Mouse (Mus musculus) right cerebral cortex, postnatal 14 days (tissue): Measurements from ENCODE around the gene Ddit4.
"Not testable (repeated sequence)": the region's sequence is repeated elsewhere in the genome, so short reads cannot be mapped to it uniquely, and the experiment has no call there.

Source experiments
- DNase-seq: peaks from one replicate; pipeline ENCODE4 v3.0.0; 2022

Ddit4 gene

DNA sequence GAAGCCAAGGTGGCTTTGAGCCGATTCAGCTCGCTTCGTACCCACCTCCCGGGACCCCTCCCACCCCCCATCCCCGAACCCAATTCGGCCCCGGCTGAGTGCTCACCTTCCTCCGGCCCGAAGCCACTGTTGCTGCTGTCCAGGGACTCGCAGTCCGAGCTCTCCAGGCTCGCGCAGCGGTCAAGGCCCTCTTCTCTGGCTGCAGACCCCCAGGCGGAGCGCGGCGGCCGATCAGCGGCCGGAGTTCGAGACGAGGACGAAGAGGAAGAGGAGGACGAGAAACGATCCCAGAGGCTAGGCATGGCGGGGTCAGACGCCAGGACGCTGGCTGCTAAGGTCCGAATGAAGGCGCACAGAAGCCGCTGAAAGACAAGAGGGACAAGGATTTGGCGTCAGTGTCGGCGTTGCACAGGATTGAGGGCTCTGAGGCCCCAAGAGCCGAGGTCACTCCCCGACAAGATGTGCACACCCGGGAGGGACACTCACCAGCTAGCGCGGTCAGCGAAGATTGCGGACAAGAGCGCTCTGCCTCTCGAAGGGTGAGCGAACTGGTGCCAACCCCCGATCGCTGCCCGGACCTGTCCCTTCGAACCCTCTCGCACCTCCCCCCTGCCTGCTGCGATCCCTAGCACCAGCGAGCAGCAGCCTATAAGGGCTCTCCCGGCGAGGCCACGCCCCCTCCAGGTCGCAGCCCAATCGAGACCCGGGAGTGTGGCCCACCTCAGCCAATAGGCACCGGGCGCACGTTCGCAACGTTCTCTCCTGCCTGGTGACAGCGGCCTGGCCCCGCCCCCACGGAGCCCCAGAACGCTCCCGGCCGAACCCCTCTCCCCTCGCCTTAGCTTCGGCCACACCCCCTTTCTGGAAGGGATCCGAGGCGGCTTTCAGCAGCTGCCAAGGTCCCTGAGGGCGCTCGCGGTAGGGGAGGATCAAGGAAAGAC, at the start of gene Ddit4:
Gene Ddit4 (minus strand): TSS at position 624 of the 941 bp plus-strand sequence.
- DNase-seq: peak; percentile 100

DNA sequence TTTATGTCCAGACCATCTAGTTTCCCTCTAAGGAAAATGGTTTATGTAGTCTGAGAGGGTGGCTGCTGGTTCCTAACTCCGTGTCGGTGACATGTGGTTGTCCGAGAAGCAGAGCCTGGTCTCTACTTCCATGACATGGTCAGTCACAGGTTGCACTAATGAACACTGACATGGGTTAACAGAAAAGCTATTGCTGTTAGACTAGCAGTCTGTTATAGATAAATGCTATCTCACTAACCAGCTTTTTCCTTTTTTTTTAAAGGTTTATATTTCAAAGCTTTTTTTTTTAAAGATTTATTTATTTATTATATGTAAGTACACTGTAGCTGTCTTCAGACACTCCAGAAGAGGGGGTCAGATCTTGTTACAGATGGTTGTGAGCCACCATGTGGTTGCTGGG, 47.4 kb upstream of the Ddit4 start:
- no peak for DNase-seq

- no peak for DNase-seq
Measured at GRCm38 (mm10) chr10:59997591-59997990, 46.0 kb upstream of the Ddit4 start.

- DNase-seq: no peak
Measured at GRCm38 (mm10) chr10:59995889-59996288, 44.3 kb upstream of the Ddit4 start.

- not testable (repeated sequence) for DNase-seq
Measured at GRCm38 (mm10) chr10:59993813-59994212, 42.2 kb upstream of the Ddit4 start.

- DNase-seq: no peak
Measured at GRCm38 (mm10) chr10:59992024-59992423, 40.4 kb upstream of the Ddit4 start.

DNA sequence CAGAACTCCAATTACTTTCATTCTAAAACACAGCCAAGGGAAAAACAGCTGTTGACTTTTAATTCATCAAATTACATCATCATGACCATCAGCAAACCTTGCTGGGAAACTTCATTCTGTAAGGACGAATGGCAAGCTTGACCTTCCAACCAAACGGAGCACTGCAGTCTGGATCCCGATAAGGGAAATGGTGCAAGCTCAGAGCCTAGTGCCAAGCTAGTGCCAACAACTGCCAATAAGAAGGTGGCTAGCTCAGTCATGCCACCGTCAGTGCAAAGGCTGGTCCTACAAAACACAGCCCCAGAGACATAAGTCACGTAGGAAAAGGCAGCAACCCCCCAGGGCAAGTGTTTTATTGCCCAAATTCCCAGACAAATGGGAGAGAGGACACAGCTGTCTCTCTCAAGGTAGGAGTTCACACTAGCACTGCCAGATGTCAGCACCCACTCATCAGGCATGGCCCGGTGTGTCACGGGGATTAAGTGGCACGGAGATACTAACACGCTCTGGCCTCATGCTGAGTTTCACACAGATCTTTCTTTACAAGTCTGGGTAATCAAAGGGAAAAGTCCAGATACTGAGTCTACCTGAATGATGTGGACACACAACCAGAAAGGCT, 39.7 kb upstream of the Ddit4 start:
- no peak for DNase-seq

DNA sequence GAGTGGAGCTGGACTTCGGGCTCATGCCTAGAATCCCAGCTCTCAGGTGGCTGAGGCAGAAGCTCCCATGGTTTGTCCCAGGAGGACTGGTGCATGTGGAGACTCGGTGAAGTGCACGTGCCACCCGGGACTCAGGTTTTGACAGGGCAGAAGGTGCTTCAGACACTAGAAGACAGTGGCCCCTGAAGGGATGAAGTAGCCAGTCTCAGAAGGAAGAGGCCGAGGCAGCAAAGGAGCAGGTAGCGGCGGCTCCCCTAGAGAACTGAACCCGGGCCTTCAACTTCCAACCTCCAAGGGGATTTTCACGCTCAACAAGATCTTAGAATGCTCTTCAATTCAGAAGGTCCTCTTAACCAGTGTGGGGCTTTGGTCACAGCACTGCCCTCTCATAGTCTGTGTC, 38.8 kb upstream of the Ddit4 start:
- no peak for DNase-seq

GRCm38 (mm10) chr10:59988036-59988435, 36.4 kb upstream of the Ddit4 start:
- no peak for DNase-seq

- DNase-seq: no peak
Measured at GRCm38 (mm10) chr10:59982379-59982873, 30.8 kb upstream of the Ddit4 start.

DNA sequence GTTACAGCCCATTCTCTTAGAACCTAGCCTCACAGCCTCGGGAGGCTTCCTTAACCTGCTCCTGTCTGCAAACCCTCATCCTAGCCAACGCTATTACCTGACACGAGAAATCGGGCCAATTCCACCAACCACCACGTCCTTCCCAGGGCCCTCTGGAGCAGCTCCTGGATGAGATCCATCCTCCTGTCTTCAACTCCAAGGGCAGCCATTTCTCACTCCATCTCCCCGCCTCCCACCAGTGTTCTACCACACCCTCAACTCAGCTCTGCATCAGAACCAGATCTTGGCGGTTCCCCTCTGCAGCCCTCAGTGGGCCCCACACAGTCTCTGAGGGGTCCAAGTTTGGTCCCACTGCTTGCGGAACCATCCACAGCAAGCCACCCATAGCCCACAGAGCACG, 30.2 kb upstream of the Ddit4 start:
- no peak for DNase-seq

GRCm38 (mm10) chr10:59981336-59981735, 29.7 kb upstream of the Ddit4 start:
- DNase-seq: no peak

DNA sequence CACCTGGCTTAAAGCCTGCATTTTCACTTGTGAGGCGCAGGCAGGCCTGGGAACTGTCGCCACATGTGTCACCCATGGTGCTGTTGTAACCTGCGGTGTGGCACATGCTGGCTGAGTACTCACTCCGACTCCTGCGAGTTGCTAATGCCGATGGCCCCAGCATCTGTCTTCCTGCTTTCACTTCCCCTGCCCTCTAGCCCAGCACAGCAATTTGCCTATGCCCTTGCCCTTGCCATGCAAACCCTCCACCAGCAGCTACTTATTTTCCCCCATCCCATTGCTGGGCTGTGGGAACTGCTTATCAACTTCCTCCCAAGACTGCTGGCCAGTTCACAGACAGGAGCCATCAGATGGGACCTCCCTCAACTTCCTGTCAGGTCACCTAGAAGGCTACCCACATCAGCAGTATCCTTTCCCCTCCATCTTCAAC, 29.2 kb upstream of the Ddit4 start:
- DNase-seq: no peak

DNA sequence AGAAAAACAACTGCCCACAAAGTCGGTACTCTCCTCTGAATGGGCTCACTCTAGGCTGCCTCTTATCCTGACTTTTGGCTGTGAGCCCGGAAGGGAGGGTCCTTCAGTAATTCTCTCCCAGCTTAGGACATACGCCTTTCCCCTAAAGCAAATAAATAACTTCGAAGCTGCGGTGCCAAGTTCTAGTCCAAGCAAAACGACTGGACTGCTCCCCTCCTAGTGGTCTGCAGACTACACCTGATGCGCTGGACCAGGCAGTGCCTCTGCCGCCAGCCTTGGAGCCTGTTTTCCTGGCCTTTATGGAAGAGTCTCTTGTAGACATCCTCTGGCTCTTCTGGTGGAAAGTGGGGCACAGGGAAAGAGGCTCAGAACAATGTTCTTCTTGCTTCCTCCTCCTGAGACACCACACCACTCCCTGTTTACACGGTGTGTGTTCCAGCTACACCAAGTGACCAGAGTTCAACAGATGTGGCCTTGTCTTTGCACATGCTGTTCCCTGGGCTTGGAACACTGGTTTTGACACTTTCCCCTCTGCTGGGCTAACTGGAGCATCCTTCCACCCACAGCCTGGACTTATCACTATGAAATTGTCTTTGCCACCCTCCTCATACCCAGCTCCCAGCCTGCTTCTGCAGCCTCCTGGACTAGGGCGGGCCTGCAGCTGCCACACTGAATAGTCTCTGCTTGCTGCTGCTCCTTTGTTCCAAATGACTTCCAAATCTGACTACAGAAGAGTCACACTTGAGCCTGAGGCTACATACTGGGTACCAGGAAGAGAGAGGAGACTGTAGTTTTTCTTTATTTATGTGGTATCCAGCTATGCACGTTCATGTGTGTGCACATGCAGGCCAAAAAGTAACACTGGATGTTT, 27.5 kb upstream of the Ddit4 start:
- DNase-seq: peak; percentile 40

GRCm38 (mm10) chr10:59978401-59978800, 26.8 kb upstream of the Ddit4 start:
- no peak for DNase-seq

GRCm38 (mm10) chr10:59977715-59978343, 26.2 kb upstream of the Ddit4 start:
- no peak for DNase-seq

DNA sequence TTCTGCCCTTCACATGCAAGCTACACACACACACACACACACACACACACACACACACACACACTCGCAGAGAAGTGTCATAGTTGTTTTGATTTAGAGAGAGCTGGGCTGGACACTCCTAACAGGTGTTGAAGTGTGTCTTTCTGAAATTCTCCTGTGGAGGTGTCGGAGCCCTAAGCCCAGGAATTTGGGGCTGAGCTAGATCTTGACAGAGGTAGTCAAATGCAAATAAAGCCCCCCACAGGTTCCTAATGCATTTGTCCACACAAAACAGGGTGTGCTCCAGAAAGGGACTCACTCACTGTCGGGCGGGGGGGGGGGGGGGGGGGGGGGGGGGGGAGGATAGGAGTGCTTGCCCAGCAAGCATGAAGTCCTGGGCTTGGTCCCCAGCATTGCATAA, 25.5 kb upstream of the Ddit4 start:
- no peak for DNase-seq

DNA sequence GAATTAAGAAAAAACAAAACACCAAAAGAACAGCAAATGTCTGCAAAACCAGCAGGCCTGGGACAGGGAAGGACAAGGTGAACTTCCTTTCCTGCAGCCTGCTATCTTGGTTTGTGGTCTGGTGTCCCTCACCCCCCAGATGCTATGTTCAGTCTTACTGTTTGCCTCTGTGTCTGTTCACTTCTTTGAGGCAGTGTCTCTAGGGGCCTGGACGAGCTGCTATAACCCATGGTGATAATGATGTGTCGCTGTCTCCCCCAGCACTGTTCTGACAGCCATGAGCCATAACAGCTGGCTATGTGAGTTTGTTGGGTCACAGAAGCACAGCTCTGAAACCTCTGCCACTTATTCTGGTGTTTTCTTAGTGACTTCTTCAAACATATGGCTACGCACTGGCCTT, 23.2 kb upstream of the Ddit4 start:
- DNase-seq: no peak

DNA sequence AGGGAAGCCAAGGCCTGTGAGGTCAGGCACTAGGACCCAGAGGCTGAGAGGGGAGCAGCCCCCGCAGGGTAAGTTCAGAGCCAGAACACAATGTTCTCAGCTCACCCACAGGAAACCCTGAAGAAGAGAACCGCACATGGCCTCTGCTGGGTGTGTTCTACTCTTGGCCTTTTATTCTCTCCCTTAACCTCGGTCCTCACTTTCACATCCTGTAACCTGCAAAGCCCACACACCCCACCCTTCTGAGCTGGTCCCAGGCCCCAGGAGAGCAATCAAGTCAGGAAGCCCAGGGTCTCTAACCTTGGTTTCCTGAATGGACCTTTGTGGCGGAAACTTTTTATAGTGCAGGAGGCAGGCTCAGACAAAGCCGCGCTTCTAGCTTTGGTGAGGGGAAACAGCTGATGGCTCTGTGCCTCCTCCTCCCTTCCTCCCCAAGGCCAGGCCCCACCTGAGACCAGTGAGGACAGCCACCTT, 22.6 kb upstream of the Ddit4 start:
- DNase-seq: no peak

DNA sequence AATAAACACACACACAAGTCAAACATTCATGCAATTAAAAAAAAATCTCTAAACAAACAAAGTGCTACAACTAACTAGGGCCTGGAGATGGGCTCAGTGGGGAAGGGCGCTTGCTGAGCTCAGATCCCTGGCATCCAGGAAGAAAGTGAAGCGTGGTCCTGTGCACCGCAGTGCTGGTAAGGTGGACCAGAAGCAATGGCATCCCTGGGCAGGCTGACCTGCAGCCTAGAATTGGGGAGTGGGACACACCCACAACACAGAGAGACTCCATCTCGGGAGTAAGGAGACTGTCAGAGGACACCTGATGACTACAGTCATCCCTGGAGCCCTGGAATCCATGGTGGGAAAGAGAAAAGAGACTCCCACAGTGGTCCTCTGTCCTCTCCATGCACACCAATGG, 21.8 kb upstream of the Ddit4 start:
- no peak for DNase-seq

- DNase-seq: no peak
Measured at GRCm38 (mm10) chr10:59972999-59973398, 21.4 kb upstream of the Ddit4 start.

- DNase-seq: no peak
Measured at GRCm38 (mm10) chr10:59972534-59972933, 20.9 kb upstream of the Ddit4 start.
